Mouse (Mus musculus): ENCODE results near the gene Gdf2. TPM values are rescaled to one million over a fixed set of nuclear protein-coding genes. Genes with fewer than 3 reads are reported as not detected.

The Gdf2 gene
- polyA plus RNA-seq, 2 experiments from 2014 or later = not detected

DNA sequence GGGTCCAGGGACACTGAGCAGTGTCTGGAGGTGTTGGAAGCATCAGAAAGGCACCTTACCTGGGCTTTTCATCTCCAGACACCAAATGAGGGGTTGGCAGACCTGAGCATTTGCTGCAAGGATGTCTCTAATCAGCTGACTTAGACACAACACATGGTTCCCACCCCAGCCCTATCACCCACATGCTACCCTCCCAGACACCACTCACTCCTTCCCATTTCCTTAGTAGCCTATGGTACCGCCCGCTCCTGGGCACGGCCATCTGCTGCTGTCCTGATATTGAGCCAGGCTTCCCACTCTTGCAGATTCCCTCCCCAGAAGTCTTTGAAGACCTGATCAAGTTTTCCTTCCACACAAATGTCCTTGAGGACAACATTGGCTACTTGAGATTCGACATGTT lies 17.3 kb downstream of the Gdf2 start:
- no peak for ATAC-seq

DNA sequence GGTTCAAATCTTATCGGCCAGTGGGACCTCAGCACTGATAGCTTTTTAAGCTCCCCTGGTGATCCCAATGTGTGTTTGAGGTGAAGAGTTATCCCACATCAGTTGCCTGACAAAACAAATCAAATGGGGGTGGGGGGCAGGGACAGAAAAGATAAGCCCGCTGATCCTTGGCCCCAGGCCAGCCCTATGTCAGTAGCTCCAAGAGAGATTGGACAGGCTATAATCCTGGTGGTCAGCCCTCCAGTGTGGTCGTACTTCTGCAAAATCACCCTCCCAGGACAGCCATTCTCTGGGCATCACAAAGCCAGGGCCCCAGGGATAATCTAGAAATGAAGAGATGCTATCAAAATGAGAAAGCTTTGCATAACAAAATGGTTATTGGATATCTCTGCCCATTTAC lies 18.0 kb downstream of the Gdf2 start:
- no peak for ATAC-seq

DNA sequence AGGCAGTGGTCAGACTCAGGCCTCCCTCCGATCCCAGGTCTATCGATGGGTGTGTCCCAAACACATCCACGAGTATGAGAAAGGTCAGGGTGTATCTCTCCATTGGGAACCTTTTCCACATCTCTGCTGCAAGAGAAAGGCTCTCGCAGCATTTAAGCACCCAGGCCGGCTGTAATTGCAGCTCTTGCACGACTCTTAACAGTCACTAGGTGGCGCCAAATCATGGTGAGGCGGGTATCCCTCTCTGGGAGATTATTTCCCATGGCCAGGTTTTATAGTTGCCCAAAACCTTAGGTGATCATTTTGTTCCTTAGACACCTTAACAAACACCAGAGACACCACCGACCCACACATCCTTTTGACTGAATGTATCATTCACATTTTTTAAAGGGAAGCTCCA lies 18.5 kb downstream of the Gdf2 start:
- ATAC-seq = no peak

DNA sequence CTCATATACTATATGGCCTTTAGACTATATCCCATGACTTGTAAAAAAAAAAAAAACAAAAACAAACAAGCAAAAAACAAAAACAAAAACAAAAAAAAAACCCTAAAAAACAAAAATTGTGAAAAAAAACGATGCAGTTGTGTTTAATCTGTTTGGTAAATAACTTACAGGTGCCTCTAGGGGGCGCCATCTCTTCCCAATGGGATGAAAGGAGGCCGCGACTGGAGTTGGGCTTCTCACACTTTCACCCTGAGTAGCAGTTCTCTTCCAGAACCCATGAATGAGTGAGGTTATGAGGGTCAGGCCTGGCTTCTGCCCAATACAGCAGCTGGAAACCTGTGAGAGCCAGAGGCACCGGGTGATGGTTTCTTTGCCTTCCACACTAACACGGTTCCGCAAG lies 24.8 kb downstream of the Gdf2 start:
- no peak for ATAC-seq

DNA sequence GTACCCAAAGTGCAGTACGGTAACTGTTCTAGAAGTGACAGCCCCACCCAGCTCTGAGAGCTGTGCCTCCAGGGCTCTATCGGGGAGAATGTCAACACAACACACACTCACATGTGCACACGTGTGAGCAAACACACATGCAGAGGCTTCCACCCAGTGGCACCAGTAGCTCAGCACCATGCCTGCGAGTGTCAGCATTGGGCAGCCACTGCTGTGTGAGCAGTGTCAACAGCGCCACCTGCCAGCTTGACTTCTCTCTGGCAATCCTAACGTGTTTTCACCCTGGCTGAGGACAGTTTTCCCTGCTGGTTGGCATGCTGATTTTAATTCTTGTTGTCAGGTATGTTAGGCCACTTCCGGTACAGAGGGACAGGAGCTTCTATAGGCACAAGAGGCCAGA lies 31.8 kb downstream of the Gdf2 start:
- no peak for ATAC-seq

DNA sequence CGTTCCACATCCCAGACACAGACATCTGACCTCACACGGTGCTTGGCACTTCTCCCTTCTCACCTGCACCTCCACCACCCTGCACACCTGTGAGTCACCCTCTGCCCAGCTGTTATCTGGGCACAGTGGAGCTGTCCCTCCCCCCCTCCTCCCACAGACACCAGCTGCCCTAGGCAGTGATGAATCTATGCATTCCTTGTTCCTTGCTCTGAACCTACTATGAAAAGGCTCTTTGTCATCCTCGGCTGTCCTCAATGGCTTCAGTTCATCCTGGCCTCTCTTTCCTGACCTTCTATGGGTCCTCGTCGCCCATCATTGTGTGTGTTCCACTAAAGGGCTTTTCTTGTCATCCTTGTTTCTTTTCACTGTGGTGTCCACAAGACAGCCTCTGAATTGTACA lies 33.9 kb downstream of the Gdf2 start:
- no peak for ATAC-seq

GRCm38 (mm10) chr14:33977748-33978147 lies 36.9 kb downstream of the Gdf2 start:
- ATAC-seq = no peak

GRCm38 (mm10) chr14:33978604-33979059 lies 37.8 kb downstream of the Gdf2 start, which contains the start of gene Zfp488:
TSS of gene Zfp488 (minus strand) at chr14:33978764.
- ATAC-seq = no peak

- no peak for ATAC-seq
These were observed 48.4 kb downstream of the Gdf2 start for GRCm38 (mm10) chr14:33989201-33989600.

DNA sequence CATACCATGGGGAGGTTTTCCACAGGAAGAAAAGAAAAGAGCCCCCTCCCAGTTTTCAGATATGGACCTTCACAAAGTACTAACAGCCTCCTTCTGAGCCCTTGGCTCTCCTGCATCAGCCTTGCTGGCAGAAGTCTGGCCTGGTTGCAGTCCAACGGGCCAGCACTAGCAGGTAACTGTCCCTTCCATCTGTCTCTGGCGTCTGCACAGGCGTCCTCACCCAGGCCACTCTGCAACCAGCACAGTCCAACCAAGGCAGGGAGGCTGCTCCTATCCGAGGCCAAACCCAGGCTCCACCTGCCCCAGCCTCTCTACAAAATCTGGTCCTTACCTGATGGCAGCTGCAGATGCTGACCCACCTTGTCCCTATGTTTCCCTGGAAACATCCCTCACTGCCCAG lies 51.1 kb downstream of the Gdf2 start:
- ATAC-seq = no peak

- ATAC-seq = no peak
These were observed 52.2 kb downstream of the Gdf2 start for GRCm38 (mm10) chr14:33993051-33993450.

DNA sequence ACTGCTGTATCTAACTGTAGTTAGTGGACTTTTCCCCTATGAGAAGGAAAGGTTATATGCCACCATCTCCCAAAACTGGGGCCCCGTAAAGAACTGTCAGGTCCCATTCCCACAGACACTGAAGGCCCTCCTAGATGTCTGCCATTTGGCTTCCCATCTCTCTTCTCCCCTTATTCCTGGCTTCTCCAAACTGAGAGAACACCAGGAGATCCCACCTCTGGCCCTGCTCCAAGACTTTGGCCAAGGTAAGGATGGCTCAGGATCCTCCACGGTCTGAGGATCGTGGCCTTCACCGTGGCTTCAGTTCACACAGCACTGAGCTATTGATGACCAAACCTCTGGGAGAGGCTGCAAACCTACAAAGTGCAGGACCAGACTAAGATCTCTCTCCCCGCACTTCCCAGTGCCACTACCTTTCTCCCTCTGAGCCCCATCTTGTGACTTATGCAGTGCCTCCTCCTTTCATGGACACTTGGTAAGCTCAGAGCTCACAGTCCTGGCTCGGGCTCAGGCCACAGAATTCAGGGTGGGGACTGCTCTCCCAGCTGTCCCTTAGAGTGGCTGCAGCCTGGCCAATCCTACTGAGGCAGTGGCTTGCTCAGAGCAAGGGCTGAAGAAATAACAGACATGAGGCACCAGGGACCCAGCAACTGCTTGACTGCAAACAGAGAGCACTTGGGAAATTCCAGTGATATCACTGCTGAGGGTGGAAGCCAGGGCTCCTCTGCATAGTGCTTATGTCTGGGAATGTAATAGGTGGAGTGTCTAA lies 52.9 kb downstream of the Gdf2 start:
- no peak for ATAC-seq

Other genes starting within 250 kb of the Gdf2 start
- not detected for gene Gdf10, start 17.5 kb upstream of the Gdf2 start, polyA plus RNA-seq (2017; shearing (Covaris generic))
- not detected for gene Rbp3, start 13.0 kb downstream of the Gdf2 start, polyA plus RNA-seq (2017; shearing (Covaris generic))
- not detected for gene Zfp488, start 37.7 kb downstream of the Gdf2 start, polyA plus RNA-seq (2017; shearing (Covaris generic))
- gene Gm30083, start 74.1 kb downstream of the Gdf2 start, polyA plus RNA-seq (2017; shearing (Covaris generic)) = not detected
- not detected for gene Gm5460, start 75.7 kb downstream of the Gdf2 start, polyA plus RNA-seq (2017; shearing (Covaris generic))
- gene Antxrl, start 111.7 kb downstream of the Gdf2 start, polyA plus RNA-seq (2017; shearing (Covaris generic)) = not detected
- not detected for gene Anxa8, start 144.9 kb downstream of the Gdf2 start, polyA plus RNA-seq (2017; shearing (Covaris generic))
- gene A630023A22Rik, start 161.7 kb downstream of the Gdf2 start, polyA plus RNA-seq (2017; shearing (Covaris generic)) = not detected
- not detected for gene Npy4r, start 211.4 kb downstream of the Gdf2 start, polyA plus RNA-seq (2017; shearing (Covaris generic))